Mouse (Mus musculus) thymus, postnatal 36 days (tissue): ENCODE results near the gene Tti1.
"Not testable (repeated sequence)": the region's sequence is repeated elsewhere in the genome, so short reads cannot be mapped to it uniquely, and the experiment has no call there.

ENCODE experiments used
- DNase-seq, 2 experiments: peaks; one replicate each; pipeline ENCODE4 v3.0.0; 2022; ENCODE audit warnings: mixed read lengths in 2 of 2

The Tti1 gene

DNA sequence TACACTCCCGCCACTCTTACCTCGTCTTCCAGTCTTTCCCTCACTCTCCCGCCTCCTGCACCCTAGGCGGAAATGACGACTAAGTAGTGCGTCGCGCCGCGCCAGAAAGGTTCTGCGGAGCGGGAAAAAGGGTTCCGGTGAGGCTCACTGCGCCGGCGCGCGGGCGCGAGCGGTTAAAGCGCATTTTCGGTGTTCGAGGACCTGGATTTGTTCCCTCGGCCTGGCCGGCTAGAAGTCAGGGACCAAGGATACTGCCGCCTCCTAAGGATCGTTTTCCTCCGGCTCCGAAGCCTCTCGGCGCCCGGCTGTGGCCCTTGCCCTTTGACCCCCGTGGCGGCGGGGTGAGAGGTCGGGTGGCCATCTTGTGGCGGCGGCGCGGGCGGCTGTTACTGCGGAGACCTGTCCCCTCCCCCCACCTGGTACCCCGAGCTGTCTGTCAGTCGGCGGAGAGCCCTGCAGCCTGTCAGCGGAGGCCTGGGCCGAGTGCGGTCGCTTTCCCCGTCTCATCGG, at the start of gene Tti1, which contains the start of gene Rprd1b:
Tti1 (minus strand) TSS at position 80 of the 510 bp plus-strand sequence.
Rprd1b (plus strand) TSS at position 144 of the 510 bp plus-strand sequence.
- peak; percentile 92 to 93 for DNase-seq

DNA sequence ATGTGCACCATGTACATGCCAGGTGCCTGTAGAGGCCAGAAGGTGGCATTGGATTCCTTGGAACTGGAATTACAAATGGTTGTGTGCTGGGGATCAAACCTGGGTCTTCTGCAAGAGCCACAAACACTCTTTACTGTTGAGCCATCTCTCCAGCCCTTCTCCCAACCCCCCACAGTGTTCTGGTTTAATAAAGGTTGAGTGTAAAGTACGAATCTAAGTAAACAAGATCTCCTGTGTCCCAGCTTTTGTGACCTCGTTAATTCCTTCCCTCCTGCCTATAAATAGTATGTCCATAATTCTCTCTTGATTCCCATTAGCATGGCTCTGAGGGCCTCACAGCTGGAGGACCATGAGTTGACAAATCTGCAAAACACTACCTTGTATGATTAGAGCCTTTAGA, 49.7 kb upstream of the Tti1 start:
- DNase-seq: no peak

- no peak for DNase-seq
Observed at GRCm38 (mm10) chr2:158076690-158077089, 48.5 kb upstream of the Tti1 start.

DNA sequence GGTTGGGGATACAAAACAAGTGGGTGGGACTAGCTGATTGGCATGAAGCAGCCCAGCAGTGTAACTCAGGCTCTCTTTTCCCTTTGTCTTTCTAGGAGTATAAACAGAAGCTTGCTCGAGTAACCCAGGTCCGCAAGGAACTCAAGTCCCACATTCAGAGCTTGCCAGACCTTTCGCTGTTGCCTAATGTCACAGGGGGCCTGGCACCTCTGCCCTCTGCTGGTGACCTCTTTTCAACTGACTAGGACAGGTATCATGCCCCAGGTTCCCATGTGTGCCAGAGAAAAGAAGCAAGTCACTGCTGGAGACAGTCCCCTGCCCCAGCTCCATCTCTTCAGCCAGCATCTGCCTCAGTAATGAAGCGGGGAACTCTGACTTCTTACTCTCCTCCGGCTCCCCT, 46.6 kb upstream of the Tti1 start:
- no peak for DNase-seq

DNA sequence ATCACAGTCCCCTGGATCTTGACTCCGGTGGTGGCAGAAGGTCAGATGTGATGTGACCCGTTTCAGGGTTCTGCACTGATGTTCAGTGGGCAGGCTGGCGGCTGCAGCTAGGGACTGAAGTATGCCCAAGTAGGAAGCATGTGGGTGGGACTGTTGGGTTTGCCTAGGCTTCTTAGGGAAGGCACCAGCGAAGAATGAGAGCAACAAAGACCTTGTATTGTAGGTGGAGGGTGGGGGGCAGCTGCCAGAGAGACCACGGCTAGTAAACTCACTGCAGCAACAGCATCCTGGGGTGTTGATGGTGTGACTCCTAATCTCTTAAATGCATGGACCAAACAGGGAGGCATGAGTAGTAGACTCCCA, 43.4 kb upstream of the Tti1 start:
- no peak for DNase-seq

DNA sequence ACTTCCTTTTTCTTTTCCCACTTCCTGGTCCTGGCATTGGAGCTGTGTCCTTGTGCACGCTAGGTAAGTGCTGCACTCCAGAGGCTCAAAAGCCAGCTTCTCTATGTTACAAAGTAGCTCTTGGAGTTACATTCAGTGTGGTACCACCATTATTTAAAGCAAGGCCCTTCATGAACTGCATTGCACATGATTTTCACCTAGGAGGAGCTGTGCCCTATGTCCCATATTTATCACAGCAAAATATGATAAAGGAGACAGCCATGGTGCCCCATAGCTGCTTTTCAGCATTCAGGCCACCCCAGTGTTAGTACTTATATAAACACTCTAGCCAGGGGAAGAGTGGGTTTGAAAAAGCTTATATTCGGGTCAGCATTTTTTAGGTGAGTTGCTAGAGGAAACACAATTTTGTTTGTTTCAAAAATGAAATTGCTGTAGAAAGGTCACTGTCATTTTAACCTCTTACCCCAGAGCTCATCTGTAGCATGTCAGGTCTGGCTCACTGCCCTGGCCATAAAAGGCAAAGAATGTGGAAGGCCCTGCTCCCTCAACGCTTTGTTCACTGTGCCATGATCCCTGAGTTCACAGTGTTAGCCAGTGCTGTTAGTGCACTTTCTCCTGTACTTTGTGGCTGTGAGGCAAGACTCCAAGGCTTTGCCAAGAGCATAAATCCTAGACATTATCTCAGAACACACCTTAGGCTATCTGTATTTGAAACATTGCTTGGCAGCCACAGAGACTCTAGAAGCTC, 42.8 kb upstream of the Tti1 start:
- DNase-seq: no peak

GRCm38 (mm10) chr2:158068444-158068971, 40.3 kb upstream of the Tti1 start:
- DNase-seq: no peak

- DNase-seq: no peak
Observed at GRCm38 (mm10) chr2:158067260-158067824, 39.1 kb upstream of the Tti1 start.

GRCm38 (mm10) chr2:158066456-158066855, 38.2 kb upstream of the Tti1 start:
- no peak for DNase-seq

- no peak for DNase-seq
Observed at GRCm38 (mm10) chr2:158065064-158065463, 36.8 kb upstream of the Tti1 start.

DNA sequence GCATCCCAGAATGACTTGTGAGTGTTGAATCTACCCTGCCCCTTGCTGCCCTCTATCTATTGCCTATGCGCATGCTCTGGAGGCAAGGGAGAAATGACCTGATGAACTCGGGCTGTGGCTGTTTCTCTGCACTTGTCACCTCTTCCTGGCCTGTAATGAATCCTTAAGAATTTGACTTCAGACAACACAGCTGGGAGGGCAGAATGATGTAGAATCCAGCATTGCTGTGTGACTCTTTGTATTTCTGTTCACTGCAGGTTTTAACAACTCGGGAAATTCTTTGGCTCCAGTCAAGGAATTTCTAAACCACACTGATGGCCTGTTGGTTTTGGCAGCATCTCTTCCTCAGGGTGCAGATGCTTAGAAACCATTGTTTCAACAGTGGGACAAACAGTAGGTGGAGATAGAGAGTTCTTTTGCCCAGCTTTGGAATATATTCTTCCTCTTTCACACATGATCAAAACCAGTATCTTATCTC, 36.4 kb upstream of the Tti1 start:
- no peak for DNase-seq

GRCm38 (mm10) chr2:158063036-158063435, 34.8 kb upstream of the Tti1 start:
- no peak for DNase-seq

GRCm38 (mm10) chr2:158059666-158060105, 31.5 kb upstream of the Tti1 start:
- DNase-seq: no peak

GRCm38 (mm10) chr2:158058534-158058933, 30.3 kb upstream of the Tti1 start:
- DNase-seq: no peak

- DNase-seq: no peak
Observed at GRCm38 (mm10) chr2:158057030-158057429, 28.8 kb upstream of the Tti1 start.

DNA sequence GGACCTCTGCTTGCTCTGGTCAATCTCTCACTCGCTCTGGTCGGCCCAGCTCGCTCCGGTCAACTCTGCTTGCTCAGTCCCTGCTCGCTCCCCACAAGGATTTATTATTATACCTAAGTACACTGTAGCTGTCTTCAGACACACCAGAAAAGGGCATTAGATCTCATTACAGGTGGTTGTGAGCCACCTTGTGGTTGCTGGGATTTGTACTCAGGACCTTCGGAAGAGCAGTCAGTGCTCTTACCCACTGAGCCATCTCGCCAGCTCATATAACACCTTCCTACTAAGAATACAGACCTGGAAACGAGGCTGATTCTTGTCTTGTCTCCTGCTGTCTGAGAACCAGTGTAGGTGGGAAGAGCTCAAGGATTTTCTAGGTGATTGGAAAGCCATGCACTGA, 27.1 kb upstream of the Tti1 start:
- DNase-seq: not testable (repeated sequence)

DNA sequence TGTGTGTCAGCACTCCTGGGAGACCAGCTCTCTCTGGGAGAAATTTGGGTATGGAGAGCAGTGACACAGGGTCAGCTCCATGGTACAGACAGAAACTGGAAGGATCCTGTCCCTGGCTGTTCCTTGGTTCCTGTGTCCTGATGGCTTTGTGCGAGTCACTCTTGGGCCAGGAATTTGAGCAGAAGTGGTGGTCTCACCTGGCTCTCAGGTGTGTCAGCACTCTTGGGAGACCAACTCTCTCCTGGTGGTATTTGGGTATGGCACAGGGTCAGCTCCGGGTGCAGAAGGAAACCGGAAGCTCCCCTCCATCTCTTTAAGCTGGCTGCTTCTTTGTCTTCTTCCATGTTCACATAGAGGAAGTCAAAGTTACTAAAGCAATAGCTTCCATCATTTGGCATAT, 26.4 kb upstream of the Tti1 start:
- DNase-seq: no peak

DNA sequence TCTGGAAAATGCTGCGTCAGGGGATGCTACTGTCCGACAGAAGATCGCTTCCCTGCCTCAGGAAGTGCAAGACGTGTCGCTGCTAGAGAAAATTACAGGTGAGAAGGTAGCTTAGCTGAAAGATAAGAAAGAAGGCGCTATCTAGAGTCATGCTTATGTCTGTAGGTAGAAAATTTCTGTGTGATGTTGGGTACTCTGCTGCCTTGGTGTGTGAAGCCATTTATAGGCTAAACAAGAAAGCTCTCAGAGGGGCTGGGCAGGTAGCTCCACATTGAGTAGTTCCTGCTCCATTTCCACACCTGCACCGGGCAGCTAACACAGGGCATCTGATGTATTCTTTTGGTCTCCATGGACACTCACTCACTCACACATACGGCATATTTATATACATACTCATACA, 21.9 kb upstream of the Tti1 start:
- no peak for DNase-seq

GRCm38 (mm10) chr2:158048718-158049117, 20.5 kb upstream of the Tti1 start:
- DNase-seq: no peak

- DNase-seq: peak; percentile 45 to 48
Observed at GRCm38 (mm10) chr2:158047903-158048302, 19.7 kb upstream of the Tti1 start.

DNA sequence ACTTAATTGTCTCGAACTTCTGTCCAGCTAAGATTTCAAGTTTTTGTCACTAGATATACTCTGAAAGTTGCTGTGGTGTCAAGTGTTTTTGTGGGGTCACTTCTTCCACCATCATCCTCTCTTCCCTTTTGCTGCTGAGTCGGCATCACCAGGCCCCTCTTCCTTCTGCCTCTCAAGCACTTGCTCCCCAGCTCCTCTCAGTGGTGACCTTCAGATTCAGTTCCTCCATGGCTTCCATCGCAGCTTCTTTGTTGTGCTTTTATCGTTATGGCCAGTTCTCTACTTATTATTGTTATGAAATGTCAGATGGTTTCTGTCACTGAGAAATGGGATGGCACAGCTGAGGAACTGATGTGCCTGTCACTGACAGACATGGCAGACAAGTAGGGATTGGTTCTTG, 18.0 kb upstream of the Tti1 start:
- DNase-seq: no peak

DNA sequence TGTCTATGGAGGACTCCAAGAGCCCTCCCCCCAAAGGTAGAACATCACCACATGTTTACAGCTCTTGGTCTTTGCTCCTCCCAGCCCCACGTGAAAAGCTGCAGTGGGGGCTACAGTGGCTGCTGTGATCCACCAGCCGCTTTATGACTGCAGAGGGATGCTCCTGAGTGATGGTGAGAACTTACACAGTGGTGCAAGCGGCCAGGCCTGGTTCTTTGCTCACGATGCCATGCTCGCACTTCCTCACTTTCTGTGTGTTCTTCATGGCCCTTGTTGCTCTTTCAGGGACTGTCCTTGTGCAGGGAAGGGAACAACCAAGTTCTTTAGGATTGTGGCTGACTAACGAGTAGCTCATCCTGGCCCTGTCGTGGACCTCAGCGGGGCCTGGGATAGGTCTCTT, 15.3 kb upstream of the Tti1 start:
- no peak for DNase-seq

DNA sequence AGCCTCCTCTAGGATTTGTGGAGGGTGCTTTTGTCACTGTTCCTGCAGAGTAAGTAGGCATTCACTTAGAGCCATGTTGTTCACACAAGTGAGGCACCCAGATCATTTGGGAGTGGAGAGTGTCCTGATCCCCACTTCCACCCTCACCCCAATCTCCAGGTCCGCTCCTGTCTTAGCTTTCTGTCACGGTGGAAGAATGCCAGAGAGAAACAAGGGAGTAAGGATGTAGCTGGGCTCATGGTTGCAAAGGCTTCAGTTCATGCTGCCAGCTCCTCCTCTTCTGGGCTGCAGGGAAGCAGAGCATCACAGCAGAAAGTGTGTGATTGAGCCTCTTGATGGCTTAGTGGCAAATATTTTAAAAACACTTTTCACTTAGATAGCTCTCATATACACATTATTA, 12.2 kb upstream of the Tti1 start:
- no peak for DNase-seq

DNA sequence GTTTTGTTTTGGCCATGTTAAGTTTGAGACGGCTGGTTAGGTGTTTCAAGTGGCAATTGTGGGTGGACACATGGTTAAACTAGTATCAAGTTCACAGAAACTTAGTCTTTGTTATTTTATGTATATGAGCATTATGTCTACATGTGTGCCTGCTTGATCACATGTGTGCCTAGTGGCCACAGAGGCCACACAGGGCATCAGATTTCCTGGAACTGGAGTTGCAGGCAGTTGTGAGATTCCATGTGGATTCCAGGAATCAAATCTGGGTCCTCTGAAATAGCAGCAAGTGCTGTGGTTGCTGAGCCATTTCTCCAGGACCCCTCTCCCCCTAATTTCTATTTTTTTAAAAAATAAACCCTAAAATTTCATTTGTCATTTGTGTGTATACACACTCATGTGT, 11.4 kb upstream of the Tti1 start:
- no peak for DNase-seq
